Mouse (Mus musculus): Measurements from ENCODE around the gene Ypel2.

DNA sequence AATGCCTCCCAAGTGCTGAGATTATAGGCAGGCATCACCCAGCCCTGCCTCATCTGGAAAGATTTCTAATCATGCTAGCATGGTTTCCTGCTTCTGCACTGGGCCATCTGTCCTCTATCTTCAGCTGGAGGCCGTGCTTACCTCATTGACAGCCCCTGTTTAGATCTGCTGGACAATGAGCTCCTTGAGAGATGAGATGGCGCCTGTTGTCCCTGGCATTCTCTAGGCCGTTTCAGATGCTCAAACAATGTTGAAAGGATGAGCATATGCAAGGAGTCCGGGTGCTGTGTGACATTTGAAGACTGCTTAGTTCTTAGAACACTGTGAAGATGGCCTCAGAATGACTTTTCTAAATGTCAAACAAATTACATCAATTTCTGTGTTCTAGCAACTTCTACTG lies 88.8 kb downstream of the Ypel2 start:
- TF ChIP-seq POLR2A (IDR thresholded peaks at IDR 0.05; ENCODE audit: low read depth, low read length) (no peak), CTCF (IDR thresholded peaks at IDR 0.05; ENCODE audit: extremely low read depth, insufficient read depth, insufficient read length, insufficient replicate concordance) (no peak)
